Mouse (Mus musculus): ENCODE results near the gene Cebpb.

DNA sequence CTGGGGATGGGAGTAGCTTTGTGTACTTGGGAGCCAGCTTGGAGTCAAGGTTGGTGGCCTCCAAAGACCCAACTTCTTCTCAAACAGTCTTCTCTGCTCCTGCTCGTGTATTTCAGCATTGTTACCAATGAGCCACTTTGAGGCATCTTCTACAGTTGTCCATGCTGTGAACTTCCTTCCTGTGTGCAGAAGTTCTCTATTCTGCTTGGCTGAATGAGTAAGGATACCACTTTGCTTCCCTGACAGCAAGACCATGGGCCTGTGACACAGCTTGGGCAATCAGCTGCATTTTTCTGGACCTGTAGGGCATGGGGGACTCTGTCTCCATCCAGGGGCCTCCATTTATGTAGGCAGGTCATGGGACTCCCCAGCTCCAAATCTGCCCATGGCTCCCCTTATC is 28.5 kb downstream of the Cebpb start:
- TF ChIP-seq POLR2A (IDR thresholded peaks at IDR 0.05; ENCODE audit: low read depth, low read length) (no peak), CTCF (IDR thresholded peaks at IDR 0.05; ENCODE audit: extremely low read depth, insufficient read depth, insufficient read length, insufficient replicate concordance) (no peak)
